8 mouse cellular contexts compared by ENCODE assay signal in genomic region chr3:104445576-104445975, GRCm38 (mm10).
DNase-seq lines count a peak whose midpoint lies in the region; ATAC-seq lines count a peak whose summit lies in the region.
"Had no signal": no experiment of that assay in that cellular context is flagged by ENCODE, and none has a peak within 500 bp of the region (broad histone marks: within the 10 kb centered on the region; RNA-seq: fewer than 3 reads in every experiment).

No protein-coding gene starts in this region.

- ATAC-seq in erythroblast, adult 5-6 weeks (replicated peaks; ENCODE audit: low FRiP score, poor library complexity, severe bottlenecking), result no peak
- ATAC-seq: forebrain, postnatal 0 days had no signal

- intact Hi-C loops in heart, postnatal 25 days (cut with DNase I), result loop anchor here (5.0 kb wide), 1 partner anchor 237 kb away; no protein-coding TSS in a partner anchor

- DNase-seq in heart, adult 18-20 months, result peak; percentile 38
- no peak for DNase-seq in heart, postnatal 25 days (ENCODE audit: low spot score)
- peak; percentile 25 for DNase-seq in urinary bladder, postnatal 14 days (ENCODE audit: low spot score)
- no peak for DNase-seq in urinary bladder, postnatal 4 days (ENCODE audit: low spot score in 2 of 2)
- DNase-seq in fibroblast of lung, adult 2 months (ENCODE audit: low read depth), result peak; percentile 88
- DNase-seq in B cell, adult 2 months, result no peak
- DNase-seq: forebrain, postnatal 0 days had no signal

Comparison
In these comparisons a context has a peak if more than half of its experiments do, and no peak if none do; other contexts are left out.
1. DNase-seq: peak in heart, adult 18-20 months (2 of 2), urinary bladder, postnatal 14 days (single experiment) and fibroblast of lung, adult 2 months (single experiment); none in heart, postnatal 25 days (single experiment), urinary bladder, postnatal 4 days (0 of 2) and B cell, adult 2 months (0 of 2).